Mouse (Mus musculus) myocyte (in vitro differentiated cells): ENCODE results near the gene Ctcfl.

ENCODE experiments used
- CEBPB ChIP-seq: IDR thresholded peaks from 2 replicates; pipeline ENCODE4 v1.6.1; 2011; ENCODE audit warnings: mild to moderate bottlenecking, moderate library complexity; ENCODE audit not compliant: poor library complexity, insufficient read depth, severe bottlenecking
- E2F4 ChIP-seq: IDR thresholded peaks from one replicate; pipeline ENCODE4 v1.6.1; 2011; ENCODE audit warnings: mild to moderate bottlenecking, control low read depth, moderate library complexity; ENCODE audit not compliant: insufficient read depth
- MAX ChIP-seq: IDR thresholded peaks from one replicate; pipeline ENCODE4 v1.6.1; 2011; ENCODE audit warnings: low read depth, mild to moderate bottlenecking, control low read depth
- MYOG ChIP-seq, 3 experiments: IDR thresholded peaks; one replicate each; pipeline ENCODE4 v1.6.1; 2011; ENCODE audit warnings: control low read depth in 2 of 3, low read depth in 2 of 3, mild to moderate bottlenecking in 2 of 3; ENCODE audit not compliant: insufficient read length in 2 of 3, control insufficient read depth in 1 of 3, insufficient read depth in 1 of 3
- POLR2A ChIP-seq: IDR thresholded peaks from one replicate; pipeline ENCODE4 v1.6.1; 2011; ENCODE audit warnings: low read depth, mild to moderate bottlenecking, control low read depth, moderate library complexity; ENCODE audit not compliant: insufficient read length
- POLR2AphosphoS2 ChIP-seq: IDR thresholded peaks from one replicate; pipeline ENCODE4 v1.6.1; 2011; ENCODE audit warnings: low read depth, control low read depth; ENCODE audit not compliant: insufficient read length
- SRF ChIP-seq: IDR thresholded peaks from one replicate; pipeline ENCODE4 v1.6.1; 2011; ENCODE audit warnings: low read depth; ENCODE audit not compliant: control insufficient read depth, insufficient read length
- TCF12 ChIP-seq: IDR thresholded peaks from one replicate; pipeline ENCODE4 v1.6.1; 2011; ENCODE audit warnings: mild to moderate bottlenecking, control low read depth; ENCODE audit not compliant: poor library complexity, insufficient read depth, severe bottlenecking
- USF1 ChIP-seq: IDR thresholded peaks from one replicate; pipeline ENCODE4 v1.6.1; 2011; ENCODE audit warnings: low read depth, mild to moderate bottlenecking, control low read depth, moderate library complexity

DNA sequence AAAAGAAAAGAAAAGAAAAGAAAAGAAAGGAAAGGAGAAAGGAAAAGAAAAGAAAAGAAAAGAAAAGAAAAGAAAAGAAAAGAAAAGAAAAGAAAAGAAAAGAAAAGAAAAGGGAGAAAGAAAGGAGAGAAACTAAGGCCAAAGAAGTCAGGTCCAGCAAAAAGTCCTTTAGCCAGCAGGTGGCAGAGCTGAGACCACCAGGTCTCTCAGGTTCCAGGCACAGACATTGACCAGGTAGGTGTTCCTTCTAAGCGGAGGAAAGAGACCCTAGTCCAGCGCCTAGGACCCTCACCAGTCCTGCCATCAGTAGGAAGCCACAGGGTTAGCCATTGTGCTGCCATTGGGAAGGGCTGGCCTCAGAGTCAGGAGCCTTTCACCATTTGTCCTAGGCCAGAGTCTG is 45.0 kb upstream of the Ctcfl start:
- TF ChIP-seq POLR2A = no peak
- TF ChIP-seq MAX = no peak
- no peak for TF ChIP-seq CEBPB
- TF ChIP-seq USF1 = no peak
- no peak for TF ChIP-seq POLR2AphosphoS2
- no peak for TF ChIP-seq SRF
- TF ChIP-seq TCF12 = no peak
- TF ChIP-seq MYOG (IDR thresholded peaks at IDR 0.05; ENCODE audit: control insufficient read depth in 1 of 3, insufficient read depth in 1 of 3, insufficient read length in 2 of 3, low read depth in 2 of 3) = no peak
- no peak for TF ChIP-seq E2F4
